Comparison of ENCODE assay signal across 14 mouse cellular contexts in the genomic region with DNA sequence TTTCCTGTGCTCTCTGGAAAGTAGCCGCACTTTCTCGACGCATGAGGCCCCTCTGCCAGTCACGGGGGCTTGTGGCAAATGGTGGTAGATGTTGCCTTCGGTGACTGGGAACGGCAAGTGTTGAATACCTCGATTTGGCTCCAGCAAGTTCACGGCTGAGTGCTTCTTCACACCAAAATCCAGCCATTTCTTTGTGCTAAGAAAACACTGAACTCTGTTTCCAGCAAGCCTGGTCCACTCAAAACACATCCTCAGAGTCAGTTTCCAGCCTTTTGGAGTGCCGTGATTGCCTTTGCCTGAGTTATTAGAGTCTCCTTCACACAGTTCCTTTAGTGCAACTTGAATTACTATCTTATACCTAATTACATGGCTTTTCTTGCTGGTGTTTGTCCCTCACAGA. TPM values are rescaled to one million over a fixed set of nuclear protein-coding genes. Genes with fewer than 3 reads are reported as not detected.
A peak's percentile ranks its signal among the peaks of the same experiment; 100 is the strongest.
DNase-seq lines count a peak whose midpoint lies in the region; ATAC-seq and TF ChIP-seq lines count a peak whose summit lies in the region.
"Had no signal": no experiment of that assay in that cellular context is flagged by ENCODE, and none has a peak within 500 bp of the region (broad histone marks: within the 10 kb centered on the region; RNA-seq: fewer than 3 reads in every experiment).

No protein-coding gene starts in this region.

- peaks cover 15 to 33% of the 10 kb centered on the region in 2 experiments for H3K4me1 ChIP-seq in ES-E14 (ENCODE audit: control insufficient read depth in 2 of 2, insufficient read depth in 2 of 2, low read length in 2 of 2, poor library complexity in 1 of 2)
- peaks cover 78% of the 10 kb centered on the region for H3K4me1 ChIP-seq in embryonic facial prominence, embryonic 13.5 days
- H3K4me1 ChIP-seq in hindbrain, embryonic 13.5 days (replicated peaks) = peaks cover 50% of the 10 kb centered on the region
- peaks cover 45% of the 10 kb centered on the region for H3K4me1 ChIP-seq in midbrain, embryonic 13.5 days (replicated peaks)

- no peak for DNase-seq in ES-E14 (ENCODE audit: low read depth, low spot score)
- no peak for DNase-seq in natural killer cell, adult 2 months (ENCODE audit: low spot score in 2 of 2)
- no peak for DNase-seq in layer of hippocampus, postnatal 25 days (ENCODE audit: extremely low spot score in 1 of 2, low spot score in 1 of 2)
- no peak for DNase-seq in layer of hippocampus, adult 9-11 months
- DNase-seq in heart, adult 9 months (ENCODE audit: low spot score in 2 of 2) = no peak
- DNase-seq: heart, postnatal 36 days had no signal

- 30% methylated on average over 9 of the region's 9 CpGs for WGBS in embryonic facial prominence, embryonic 13.5 days
- 12% methylated on average over 9 of the region's 9 CpGs for WGBS in hindbrain, embryonic 13.5 days
- 13% methylated on average over 9 of the region's 9 CpGs for WGBS in midbrain, embryonic 13.5 days

- H3K4me3 ChIP-seq in ES-E14 (ENCODE audit: insufficient read depth in 1 of 2, low read depth in 1 of 2, low read length in 2 of 2, poor library complexity in 1 of 2, severe bottlenecking in 1 of 2) = no peak overlapping the region
- no peak overlapping the region for H3K4me3 ChIP-seq in embryonic facial prominence, embryonic 13.5 days
- H3K4me3 ChIP-seq in hindbrain, embryonic 13.5 days = no peak overlapping the region
- no peak overlapping the region for H3K4me3 ChIP-seq in midbrain, embryonic 13.5 days (replicated peaks)

- ATAC-seq in embryonic facial prominence, embryonic 13.5 days (ENCODE audit: insufficient number of reproducible peaks, insufficient read depth, low FRiP score, low TSS enrichment, low read depth) = no peak
- peak; percentile 39; the same call in 1 of the 2 replicates for ATAC-seq in hindbrain, embryonic 13.5 days (ENCODE audit: low FRiP score)
- 0 out of 2 replicates have a peak, but pooled peaks have one; percentile 18 for ATAC-seq in midbrain, embryonic 13.5 days

- no peaks in the 10 kb centered on the region for H3K27me3 ChIP-seq in embryonic facial prominence, embryonic 13.5 days
- 0 out of 2 replicates have a peak, but pooled peaks cover 2% of the 10 kb centered on the region for H3K27me3 ChIP-seq in hindbrain, embryonic 13.5 days
- peaks cover 38% of the 10 kb centered on the region for H3K27me3 ChIP-seq in midbrain, embryonic 13.5 days
- H3K27me3 ChIP-seq: CH12.LX had no signal

- no peak overlapping the region for H3K9ac ChIP-seq in ES-E14 (ENCODE audit: insufficient read depth, low read depth, low read length, poor library complexity, severe bottlenecking)
- H3K9ac ChIP-seq in embryonic facial prominence, embryonic 13.5 days = no peak overlapping the region
- H3K9ac ChIP-seq in hindbrain, embryonic 13.5 days = no peak overlapping the region
- no peak overlapping the region for H3K9ac ChIP-seq in midbrain, embryonic 13.5 days (replicated peaks)

- no peak overlapping the region for H3K4me2 ChIP-seq in embryonic facial prominence, embryonic 13.5 days
- no peak overlapping the region for H3K4me2 ChIP-seq in hindbrain, embryonic 13.5 days
- peak overlapping the region; percentile 35; the same call in 1 of the 2 replicates for H3K4me2 ChIP-seq in midbrain, embryonic 13.5 days (replicated peaks)

- no peaks in the 10 kb centered on the region for H3K9me3 ChIP-seq in ES-E14 (ENCODE audit: control insufficient read depth, insufficient read depth, low read depth, low read length)
- no peaks in the 10 kb centered on the region for H3K9me3 ChIP-seq in embryonic facial prominence, embryonic 13.5 days
- no peaks in the 10 kb centered on the region for H3K9me3 ChIP-seq in hindbrain, embryonic 13.5 days
- H3K9me3 ChIP-seq in midbrain, embryonic 13.5 days = no peaks in the 10 kb centered on the region

- in situ Hi-C loops in ES-E14 (cut with MboI; ENCODE audit: low sequenced_read_pairs in 2 of 2, unreplicated experiment in 2 of 2) = no loop called here

- H3K27ac ChIP-seq in ES-E14 (ENCODE audit: insufficient read depth, low read depth, low read length, poor library complexity, severe bottlenecking) = peak overlapping the region; percentile 29
- H3K27ac ChIP-seq in embryonic facial prominence, embryonic 13.5 days = peak overlapping the region; percentile 92
- H3K27ac ChIP-seq in hindbrain, embryonic 13.5 days = peak overlapping the region; percentile 76; the same call in 1 of the 2 replicates
- H3K27ac ChIP-seq in midbrain, embryonic 13.5 days = peak overlapping the region; percentile 67

- peaks cover 3% of the 10 kb centered on the region; the same call in 1 of the 2 replicates for H3K36me3 ChIP-seq in ES-E14 (ENCODE audit: control insufficient read depth, insufficient read depth, low read length, poor library complexity, severe bottlenecking)
- H3K36me3 ChIP-seq in embryonic facial prominence, embryonic 13.5 days = no peaks in the 10 kb centered on the region
- H3K36me3 ChIP-seq in hindbrain, embryonic 13.5 days = no peaks in the 10 kb centered on the region
- H3K36me3 ChIP-seq in midbrain, embryonic 13.5 days = no peaks in the 10 kb centered on the region

TF ChIP-seq in ES-E14, 5 proteins besides CTCF, POLR2A, EP300 and RAD21:
- no peak for TF ChIP-seq ZNF384 (IDR thresholded peaks at IDR 0.05; ENCODE audit: low read depth, low read length)
- no peak for TF ChIP-seq HCFC1 (IDR thresholded peaks at IDR 0.05; ENCODE audit: borderline replicate concordance, insufficient read depth, low read length)

RNA-seq across cellular contexts. Expression of gene Il17rd, which starts 11.3 kb away (rescaled TPM):
- total RNA-seq in ES-E14 (2012; rRNA removed) = 28.2 and 43.6 TPM in 2 replicates
- 6.8 and 6.9 TPM in 2 replicates for polyA plus RNA-seq in embryonic facial prominence, embryonic 13.5 days (2015; fragmentation: Nextera tagmentation; extraction: Ambion mirVana)
- 2.8 and 3.4 TPM in 2 replicates for polyA plus RNA-seq in hindbrain, embryonic 13.5 days (2015; fragmentation: Nextera tagmentation; extraction: Ambion mirVana)
- 2.5 and 2.8 TPM in 2 replicates for polyA plus RNA-seq in midbrain, embryonic 13.5 days (2015; fragmentation: Nextera tagmentation; extraction: Ambion mirVana)
- 1 to 10 TPM; 3.1 to 3.9 TPM for total RNA-seq in layer of hippocampus, postnatal 25 days (2021)
- total RNA-seq: granulocyte monocyte progenitor cell, adult 5-6 weeks had no signal

RNA-seq across cellular contexts. Expression of gene Hesx1, which starts 55.8 kb away (rescaled TPM):
- 0.31 TPM in 1 of 2 replicates, not detected in the other for total RNA-seq in ES-E14 (2012; rRNA removed)
- polyA plus RNA-seq in embryonic facial prominence, embryonic 13.5 days (2015; fragmentation: Nextera tagmentation; extraction: Ambion mirVana) = 0.21 and 0.28 TPM in 2 replicates
- not detected in 2 replicates for polyA plus RNA-seq in hindbrain, embryonic 13.5 days (2015; fragmentation: Nextera tagmentation; extraction: Ambion mirVana)
- polyA plus RNA-seq in midbrain, embryonic 13.5 days (2015; fragmentation: Nextera tagmentation; extraction: Ambion mirVana) = not detected in 2 replicates
- not detected for total RNA-seq in layer of hippocampus, postnatal 25 days (2021)
- total RNA-seq: heart, postnatal 36 days; left cerebral cortex, postnatal 10 days; monocyte, adult 5-6 weeks had no signal
- polyA plus RNA-seq: lung, embryonic 16.5 days had no signal

Comparison
In these comparisons a context has a peak if more than half of its experiments do, and no peak if none do; other contexts are left out.
1. H3K27ac ChIP-seq: peak in every context shown above with its lines; median percentile 92 in embryonic facial prominence, embryonic 13.5 days; 76 in hindbrain, embryonic 13.5 days; 67 in midbrain, embryonic 13.5 days; 29 in ES-E14.